Mouse (Mus musculus): Measurements from ENCODE around the gene Amotl1.
A peak's percentile ranks its signal among the peaks of the same experiment; 100 is the strongest.

DNA sequence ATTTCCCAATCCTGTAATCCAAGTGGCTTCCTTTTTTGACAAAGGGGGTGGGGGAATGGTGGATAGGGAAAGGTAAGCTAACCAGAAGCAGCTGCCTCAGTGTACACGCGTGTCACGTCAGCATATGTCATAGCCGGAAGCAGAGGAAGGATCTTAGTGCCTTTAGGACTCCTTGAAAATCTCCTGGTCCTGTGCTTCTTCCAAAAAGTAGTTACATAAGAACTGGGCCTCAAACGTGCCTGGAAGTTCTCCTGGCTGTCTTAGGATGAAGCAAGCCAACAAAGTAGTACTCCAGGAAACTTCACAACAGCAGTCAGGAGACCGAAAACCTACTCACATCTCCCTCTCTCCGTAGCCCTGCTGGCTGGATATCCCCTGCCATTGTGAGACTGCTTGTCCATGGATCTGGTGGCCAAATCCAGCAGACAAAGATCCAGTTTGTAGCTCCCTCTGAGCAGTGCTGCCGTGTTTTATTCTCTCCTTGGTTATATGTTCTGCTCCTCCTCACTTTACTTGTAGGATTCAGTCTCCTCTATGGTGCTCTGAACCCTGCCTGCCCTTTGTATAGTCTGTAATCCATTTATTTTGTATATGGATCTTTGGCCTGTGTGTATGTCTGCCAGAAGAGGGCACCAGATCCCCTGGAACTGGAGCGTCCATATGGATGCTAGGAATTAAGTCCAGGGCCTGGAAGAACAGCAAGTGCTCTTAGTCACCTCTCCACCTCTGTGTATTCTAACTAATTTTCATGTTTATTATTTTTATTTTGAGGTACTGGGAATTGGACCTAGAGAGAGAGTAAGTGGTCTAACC is 132.0 kb downstream of the Amotl1 start:
- TF ChIP-seq CTCF (IDR thresholded peaks at IDR 0.05; ENCODE audit: control insufficient read depth, insufficient read depth, insufficient read length), result peak; percentile 14
- no peak for TF ChIP-seq FOSL1 (IDR thresholded peaks at IDR 0.05; ENCODE audit: insufficient read depth, low read length, poor library complexity, severe bottlenecking)
- no peak for TF ChIP-seq CEBPB (IDR thresholded peaks at IDR 0.05; ENCODE audit: low read depth)
- TF ChIP-seq MAX (IDR thresholded peaks at IDR 0.05), result no peak

All from C2C12 (cell line).